Mouse (Mus musculus) ES-E14 (cell line): ENCODE results near the gene Ftcd. TPM values are rescaled to one million over a fixed set of nuclear protein-coding genes. Genes with fewer than 3 reads are reported as not detected.

Experiments
- DNase-seq: peaks from one replicate; pipeline ENCODE4 v3.0.0-alpha.2; 2013; ENCODE audit warnings: low read depth, low spot score
- H3K27ac ChIP-seq: 2 replicates; pipeline ENCODE4 v1.5.1; 2012; ENCODE audit warnings: low read depth, mild to moderate bottlenecking, low read length, moderate library complexity, mixed read lengths; ENCODE audit not compliant: poor library complexity, insufficient read depth, severe bottlenecking
- H3K36me3 ChIP-seq: 2 replicates; pipeline ENCODE4 v1.6.1; 2012; ENCODE audit warnings: mild to moderate bottlenecking, low read length, moderate library complexity, mixed read lengths; ENCODE audit not compliant: control insufficient read depth, poor library complexity, insufficient read depth, severe bottlenecking
- H3K4me1 ChIP-seq, 2 experiments: fragments of 150-350 bp in 1 of 2; sonication (generic) in 1 of 2; 2 replicates each; pipeline ENCODE4 v1.6.1; 2012; ENCODE audit warnings: low read length in 2 of 2, mild to moderate bottlenecking in 1 of 2, mixed read lengths in 1 of 2; ENCODE audit not compliant: control insufficient read depth in 2 of 2, insufficient read depth in 2 of 2, poor library complexity in 1 of 2
- H3K4me3 ChIP-seq, 2 experiments: fragments of 150-350 bp in 1 of 2; sonication (generic) in 1 of 2; 2 replicates each; pipeline ENCODE4 v1.5.1; 2012; ENCODE audit warnings: low read length in 2 of 2, low read depth in 1 of 2, mild to moderate bottlenecking in 1 of 2, mixed read lengths in 1 of 2; ENCODE audit not compliant: insufficient read depth in 1 of 2, poor library complexity in 1 of 2, severe bottlenecking in 1 of 2
- H3K9ac ChIP-seq: 2 replicates; pipeline ENCODE4 v1.6.1; 2012; ENCODE audit warnings: low read depth, mild to moderate bottlenecking, low read length, mixed read lengths; ENCODE audit not compliant: poor library complexity, insufficient read depth, severe bottlenecking
- H3K9me3 ChIP-seq: fragments of 150-350 bp; sonication (generic); 2 replicates; pipeline ENCODE4 v1.6.1; 2012; ENCODE audit warnings: low read depth, mild to moderate bottlenecking, low read length; ENCODE audit not compliant: control insufficient read depth, insufficient read depth
- CHD2 ChIP-seq: IDR thresholded peaks from 2 replicates; pipeline ENCODE4 v1.6.1; 2014; ENCODE audit warnings: mild to moderate bottlenecking, low read depth, low read length, inconsistent platforms
- HCFC1 ChIP-seq: IDR thresholded peaks from 2 replicates; pipeline ENCODE4 v1.6.1; 2012; ENCODE audit warnings: low read length, inconsistent platforms, borderline replicate concordance; ENCODE audit not compliant: insufficient read depth
- MAFK ChIP-seq: IDR thresholded peaks from 2 replicates; pipeline ENCODE4 v1.6.1; 2014; ENCODE audit warnings: mild to moderate bottlenecking, low read depth, low read length, inconsistent platforms; ENCODE audit not compliant: insufficient read depth
- ZC3H11A ChIP-seq: IDR thresholded peaks from 2 replicates; pipeline ENCODE4 v1.6.1; 2012; ENCODE audit warnings: low read depth, mild to moderate bottlenecking, inconsistent platforms, low read length, borderline replicate concordance
- ZNF384 ChIP-seq: IDR thresholded peaks from 2 replicates; pipeline ENCODE4 v1.6.1; 2012; ENCODE audit warnings: low read depth, low read length, inconsistent platforms
- in situ Hi-C, 2 experiments: fragments of 600-800 bp; cut with MboI; formaldehyde crosslinking; loops; one replicate each; pipeline ENCODE4 v1.15.1; 2025; ENCODE audit warnings: low sequenced_read_pairs in 2 of 2, inconsistent platforms in 1 of 2; ENCODE audit not compliant: unreplicated experiment in 2 of 2
- total RNA-seq: library from RNA; depleted of rRNA; stranded (reverse); fragments of 300-350 nt; gene quantifications from 2 replicates; pipeline ENCODE4 v1.2.3, GENCODE M21; 2012

Gene Ftcd
- total RNA-seq, 1 experiment: not detected

DNA sequence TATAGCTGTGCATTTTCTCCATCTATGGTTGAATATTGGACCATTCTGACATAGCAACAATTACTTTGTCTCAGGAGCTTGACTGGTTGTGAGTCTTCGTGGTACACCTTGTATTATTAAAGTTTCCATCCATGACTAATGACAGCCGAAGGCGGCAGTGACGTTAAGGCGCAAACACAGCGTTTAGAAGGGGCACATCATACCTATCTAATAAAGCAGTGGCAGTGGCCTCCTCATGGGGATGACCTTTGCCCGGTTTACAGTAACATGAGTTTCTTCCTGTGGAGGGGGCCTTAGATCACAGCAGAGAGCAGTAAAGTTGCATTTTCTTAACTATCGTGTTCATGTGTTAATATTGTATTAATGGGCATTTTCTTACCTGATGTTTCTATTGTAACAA lies 27.2 kb upstream of the Ftcd start:
- H3K4me3 ChIP-seq: no peak overlapping the region
- no peak overlapping the region for H3K27ac ChIP-seq
- DNase-seq: no peak
- H3K9me3 ChIP-seq: no peaks in the 10 kb centered on the region
- in situ Hi-C loops: no loop called here
- H3K4me1 ChIP-seq: no peaks in the 10 kb centered on the region
- peaks cover 89% of the 10 kb centered on the region for H3K36me3 ChIP-seq
- no peak overlapping the region for H3K9ac ChIP-seq
- TF ChIP-seq ZC3H11A (no peak), MAFK (no peak), ZNF384 (no peak), CHD2 (no peak), HCFC1 (no peak)

DNA sequence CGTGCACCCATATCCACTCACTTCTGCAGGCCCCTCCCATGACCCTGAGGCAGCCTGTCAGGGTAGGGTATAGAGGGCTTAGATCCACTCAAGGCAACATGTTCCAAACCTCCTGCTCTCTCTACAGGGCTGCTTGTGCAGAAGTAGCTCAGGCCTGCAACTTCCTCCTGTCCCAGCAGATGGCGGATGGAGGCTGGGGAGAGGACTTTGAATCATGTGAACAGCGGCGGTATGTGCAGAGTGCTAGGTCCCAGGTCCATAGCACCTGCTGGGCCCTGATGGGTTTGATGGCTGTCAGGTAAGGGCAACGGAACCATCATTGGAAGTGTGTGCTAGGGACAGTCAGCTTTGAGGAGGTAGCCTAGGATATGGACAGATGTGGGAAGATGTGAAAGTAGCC lies 25.0 kb upstream of the Ftcd start:
- H3K9ac ChIP-seq: no peak overlapping the region
- H3K4me3 ChIP-seq: no peak overlapping the region
- TF ChIP-seq ZNF384: no peak
- no peak for TF ChIP-seq CHD2
- TF ChIP-seq ZC3H11A: no peak
- no peak for TF ChIP-seq HCFC1
- no peak for TF ChIP-seq MAFK
- no peaks in the 10 kb centered on the region for H3K9me3 ChIP-seq
- H3K36me3 ChIP-seq: peaks cover 82% of the 10 kb centered on the region
- in situ Hi-C loops: loop anchor here (5.0 to 10.0 kb wide), 2 partner anchors 182 to 184 kb away; no protein-coding TSS in a partner anchor
- H3K27ac ChIP-seq: no peak overlapping the region
- no peaks in the 10 kb centered on the region for H3K4me1 ChIP-seq
- no peak for DNase-seq

DNA sequence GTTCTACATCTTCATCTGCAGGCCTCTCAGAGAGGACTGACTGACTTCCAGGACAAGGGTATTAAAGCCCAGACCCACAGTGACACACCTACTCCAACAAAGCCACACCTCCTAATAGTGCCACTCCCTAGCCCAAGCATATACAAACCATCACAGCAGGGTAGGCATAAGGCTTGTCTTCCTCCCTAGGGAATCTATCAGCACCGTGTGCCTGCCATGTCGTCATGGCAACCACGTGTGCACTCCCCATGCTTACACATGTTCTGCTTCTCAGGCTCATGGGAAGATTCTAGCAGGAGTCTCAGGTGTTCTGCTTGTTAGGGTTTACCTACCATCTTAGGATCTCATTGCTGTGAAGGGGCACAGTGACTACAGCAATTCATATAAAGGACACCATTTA lies 23.9 kb upstream of the Ftcd start:
- no peak overlapping the region for H3K4me3 ChIP-seq
- H3K9ac ChIP-seq: no peak overlapping the region
- no peak overlapping the region; the same call in 1 of the 2 replicates for H3K27ac ChIP-seq
- TF ChIP-seq ZNF384 (no peak), ZC3H11A (no peak), CHD2 (no peak), HCFC1 (no peak), MAFK (no peak)
- peaks cover 73% of the 10 kb centered on the region for H3K36me3 ChIP-seq
- no peaks in the 10 kb centered on the region for H3K4me1 ChIP-seq
- H3K9me3 ChIP-seq: no peaks in the 10 kb centered on the region
- in situ Hi-C loops: loop anchor here (5.0 to 10.0 kb wide), 2 partner anchors 181 to 183 kb away; no protein-coding TSS in a partner anchor
- no peak for DNase-seq

DNA sequence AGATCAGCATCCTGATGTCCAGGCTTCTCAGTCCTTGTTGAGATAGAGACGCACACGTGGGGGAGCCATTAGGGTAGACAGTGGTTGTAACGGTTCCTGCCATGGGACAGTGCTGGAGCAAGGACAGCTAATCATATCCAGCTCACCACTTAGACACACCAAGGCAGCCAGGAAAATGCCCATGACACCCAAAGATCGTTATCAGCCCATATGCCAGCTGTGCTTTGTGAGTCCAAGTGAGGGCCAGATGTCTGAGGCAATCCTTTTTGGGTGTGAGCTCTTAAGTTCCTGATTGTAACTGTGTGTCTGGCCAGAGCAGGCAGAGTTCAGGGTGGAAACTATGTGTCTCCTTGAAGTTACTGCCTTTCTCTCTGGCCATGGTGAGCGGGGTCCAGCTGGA lies 21.4 kb upstream of the Ftcd start:
- TF ChIP-seq ZNF384 (no peak), ZC3H11A (no peak), HCFC1 (no peak), CHD2 (no peak), MAFK (no peak)
- no peak for DNase-seq
- no peak overlapping the region for H3K4me3 ChIP-seq
- H3K9ac ChIP-seq: no peak overlapping the region
- no peaks in the 10 kb centered on the region for H3K4me1 ChIP-seq
- in situ Hi-C loops: loop anchor here (5.0 to 10.0 kb wide), 2 partner anchors 178 to 181 kb away; no protein-coding TSS in a partner anchor
- peaks cover 55% of the 10 kb centered on the region for H3K36me3 ChIP-seq
- no peaks in the 10 kb centered on the region for H3K9me3 ChIP-seq
- H3K27ac ChIP-seq: no peak overlapping the region
